Mouse (Mus musculus) lung, postnatal 0 days (tissue): ENCODE measurements around the gene Wwp2.

Source experiments
- CTCF ChIP-seq: IDR thresholded peaks from 2 replicates; pipeline ENCODE4 v1.5.1; 2016; ENCODE audit warnings: antibody characterized with exemption, mild to moderate bottlenecking
- EP300 ChIP-seq: IDR thresholded peaks from 2 replicates; pipeline ENCODE4 v1.6.1; 2016; ENCODE audit warnings: antibody characterized with exemption, mild to moderate bottlenecking, control low read depth

DNA sequence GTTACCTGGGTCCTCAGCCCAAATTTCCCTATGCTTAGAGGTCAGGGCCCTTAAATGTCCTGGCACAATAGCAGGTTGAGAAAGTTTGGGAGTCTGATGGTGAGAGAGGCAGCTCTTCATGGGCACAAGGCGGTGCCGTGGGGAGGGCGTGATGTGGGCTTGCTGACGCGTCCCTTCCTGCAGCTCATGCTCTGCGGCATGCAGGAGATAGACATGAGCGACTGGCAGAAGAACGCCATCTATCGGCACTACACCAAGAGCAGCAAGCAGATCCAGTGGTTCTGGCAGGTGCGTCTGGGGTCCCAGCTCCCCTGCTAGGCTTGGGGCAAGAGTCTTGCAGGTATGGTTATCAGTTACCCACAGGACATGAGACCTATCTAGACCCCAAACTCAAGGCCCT, 119.1 kb downstream of the Wwp2 start:
- TF ChIP-seq CTCF (no peak), EP300 (no peak)
